Mouse (Mus musculus) heart, adult 18-20 months (tissue): ENCODE data around the gene Glipr2. TPM values are rescaled to one million over a fixed set of nuclear protein-coding genes. Genes with fewer than 3 reads are reported as not detected.

ENCODE experiments used
- DNase-seq, 2 experiments: peaks; one replicate each; pipeline ENCODE4 v3.0.0; 2021 to 2022; ENCODE audit warnings: mixed read lengths in 1 of 2
- total RNA-seq, 2 experiments: library from RNA; stranded (reverse); gene quantifications; 2 replicates each; pipeline ENCODE4 v1.2.3; 2021

The Glipr2 gene
- total RNA-seq, 2 experiments from 2014 or later: 3.3 to 4.4 TPM

- DNase-seq: no peak
Measured at GRCm38 (mm10) chr4:44004623-44005409, 47.6 kb downstream of the Glipr2 start.

- no peak for DNase-seq
Measured at GRCm38 (mm10) chr4:44010176-44010575, 53.0 kb downstream of the Glipr2 start.

- DNase-seq: no peak
Measured at GRCm38 (mm10) chr4:44010893-44011292, 53.7 kb downstream of the Glipr2 start.

GRCm38 (mm10) chr4:44011799-44012198 is 54.6 kb downstream of the Glipr2 start:
- no peak for DNase-seq

- DNase-seq: peak; percentile 94 to 98
Measured at GRCm38 (mm10) chr4:44012376-44013367, 55.5 kb downstream of the Glipr2 start.

- no peak for DNase-seq
Measured at GRCm38 (mm10) chr4:44013391-44014070, 56.3 kb downstream of the Glipr2 start.

- no peak for DNase-seq
Measured at GRCm38 (mm10) chr4:44016071-44016470, 58.9 kb downstream of the Glipr2 start.

- no peak for DNase-seq
Measured at GRCm38 (mm10) chr4:44016791-44017190, 59.6 kb downstream of the Glipr2 start.

GRCm38 (mm10) chr4:44022323-44022722 is 65.1 kb downstream of the Glipr2 start:
- no peak for DNase-seq

- no peak for DNase-seq
Measured at GRCm38 (mm10) chr4:44022766-44023165, 65.6 kb downstream of the Glipr2 start.

GRCm38 (mm10) chr4:44023681-44024080 is 66.5 kb downstream of the Glipr2 start:
- no peak for DNase-seq

GRCm38 (mm10) chr4:44024241-44024640 is 67.0 kb downstream of the Glipr2 start:
- no peak for DNase-seq

GRCm38 (mm10) chr4:44025570-44025969 is 68.4 kb downstream of the Glipr2 start:
- no peak for DNase-seq

Other genes with a start within 250 kb of the Glipr2 start
- gene Olfr71, start 247.1 kb upstream of the Glipr2 start, total RNA-seq: not detected
- gene Hrct1, start 230.2 kb upstream of the Glipr2 start, total RNA-seq: 1 to 10 TPM; 4.2 to 4.9 TPM
- gene Spaar, start 227.4 kb upstream of the Glipr2 start, total RNA-seq: 1 to 10 TPM; 3.4 to 4.5 TPM
- gene Olfr159, start 186.4 kb upstream of the Glipr2 start, total RNA-seq: not detected
- gene Olfr156, start 133.5 kb upstream of the Glipr2 start, total RNA-seq: not detected
- gene Olfr157, start 117.2 kb upstream of the Glipr2 start, total RNA-seq: not detected
- not detected for gene Olfr155, start 105.8 kb upstream of the Glipr2 start, total RNA-seq
- 1 to 10 TPM; 4.3 to 5.1 TPM for gene Reck, start 81.9 kb upstream of the Glipr2 start, total RNA-seq
- gene Ccin, start 26.1 kb downstream of the Glipr2 start, total RNA-seq: not detected
- gene Clta, start 47.1 kb downstream of the Glipr2 start, total RNA-seq: 10 to 100 TPM; 79.0 to 83.2 TPM
- gene Gne, start 126.8 kb downstream of the Glipr2 start, total RNA-seq: 10 to 100 TPM; 29.2 to 32.6 TPM